In the genomic region with DNA sequence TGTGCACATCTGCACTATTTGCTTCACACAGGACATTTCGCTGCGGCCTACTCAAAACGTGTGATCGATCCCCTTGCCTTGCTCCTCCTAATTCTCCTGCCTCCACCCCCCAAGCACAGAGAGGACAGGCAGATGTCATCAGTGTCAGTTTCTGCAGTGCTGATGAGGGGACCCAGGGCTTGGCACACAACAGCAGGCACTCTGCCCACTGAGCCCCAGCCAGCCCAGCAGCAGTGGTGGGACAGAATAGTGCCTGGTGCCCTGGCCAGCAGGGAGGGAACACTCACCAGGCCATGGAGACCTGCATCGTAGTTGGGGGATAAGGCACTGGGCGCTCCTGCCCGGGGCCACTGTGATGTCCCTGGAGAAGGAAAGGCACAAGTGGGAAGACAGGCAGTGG, we compare ENCODE assay signal across 1 mouse cellular context.
TF ChIP-seq lines count a peak whose summit lies in the region.

No protein-coding gene starts in this region.

TF ChIP-seq in CH12.LX, 34 proteins besides CTCF, POLR2A, EP300 and RAD21:
- TF ChIP-seq TCF12 (IDR thresholded peaks at IDR 0.05; ENCODE audit: low read depth, low read length) (no peak), MAX (IDR thresholded peaks at IDR 0.05; ENCODE audit: low read length) (no peak), SMC3 (IDR thresholded peaks at IDR 0.05; ENCODE audit: low read depth, low read length) (no peak), E2F4 (IDR thresholded peaks at IDR 0.05; ENCODE audit: insufficient replicate concordance, low read depth, low read length) (no peak)
